Mouse (Mus musculus) layer of hippocampus, postnatal 25 days (tissue): ENCODE results near the gene Pdcd11. TPM values are rescaled to one million over a fixed set of nuclear protein-coding genes. Genes with fewer than 3 reads are reported as not detected.
"Not testable (repeated sequence)": the region's sequence is repeated elsewhere in the genome, so short reads cannot be mapped to it uniquely, and the experiment has no call there.

ENCODE experiments used
- DNase-seq, 2 experiments: peaks; one replicate each; pipeline ENCODE4 v3.0.0; 2022; ENCODE audit warnings: mixed read lengths in 2 of 2, low spot score in 1 of 2; ENCODE audit errors: extremely low spot score in 1 of 2
- total RNA-seq, 2 experiments: library from RNA; stranded (reverse); gene quantifications; 2 replicates each; pipeline ENCODE4 v1.2.3; 2021

Pdcd11 gene
- total RNA-seq, 2 experiments from 2014 or later, result 15.7 to 19.2 TPM

- no peak for DNase-seq
Measured at GRCm38 (mm10) chr19:47122802-47123201, 32.2 kb downstream of the Pdcd11 start.

GRCm38 (mm10) chr19:47128164-47128563 is 37.6 kb downstream of the Pdcd11 start:
- DNase-seq, result no peak

GRCm38 (mm10) chr19:47128835-47129234 is 38.3 kb downstream of the Pdcd11 start:
- DNase-seq, result no peak

- DNase-seq, result no peak
Measured at GRCm38 (mm10) chr19:47130551-47131125, 40.1 kb downstream of the Pdcd11 start.

DNA sequence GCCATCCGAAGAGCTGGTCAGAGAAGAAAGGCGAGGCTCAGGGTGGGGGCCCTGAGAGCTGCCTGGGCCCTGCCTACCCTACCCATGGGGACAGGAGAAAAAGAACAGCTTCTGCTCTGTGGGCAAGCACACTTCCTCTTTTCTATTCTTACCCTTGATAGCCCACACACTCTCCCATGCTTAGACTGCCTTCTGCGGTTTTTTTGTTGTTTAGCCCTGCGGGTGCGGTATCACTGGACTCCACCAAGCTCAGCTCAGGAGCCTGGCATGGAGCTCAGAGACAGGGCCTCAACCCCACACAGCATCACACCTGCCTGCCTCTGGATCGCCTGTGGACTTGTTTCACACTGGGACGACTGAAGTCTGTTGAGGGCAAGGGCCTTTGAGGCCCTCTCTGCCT is 42.6 kb downstream of the Pdcd11 start:
- no peak for DNase-seq

DNA sequence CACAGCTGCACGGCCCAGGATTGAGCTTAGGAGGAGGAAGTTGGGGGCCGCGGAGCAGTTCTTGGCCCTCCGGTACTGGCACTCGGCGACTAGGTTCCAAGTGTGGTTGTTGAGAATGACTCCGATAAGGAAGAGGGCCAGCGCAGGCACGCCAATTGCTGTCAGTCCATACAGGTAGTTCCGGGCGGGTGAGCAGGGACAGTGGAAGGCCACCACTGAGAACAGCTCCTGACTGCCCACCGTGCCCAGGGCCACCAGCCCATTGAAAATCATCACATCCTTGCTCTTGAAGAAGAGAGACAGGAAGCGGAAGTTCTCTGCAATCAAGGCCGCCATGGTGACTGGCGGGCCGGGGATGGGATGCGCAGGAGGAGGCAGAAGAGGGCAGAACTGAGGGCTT is 45.0 kb downstream of the Pdcd11 start:
- no peak for DNase-seq

GRCm38 (mm10) chr19:47136170-47136569 is 45.6 kb downstream of the Pdcd11 start:
- DNase-seq, result no peak

DNA sequence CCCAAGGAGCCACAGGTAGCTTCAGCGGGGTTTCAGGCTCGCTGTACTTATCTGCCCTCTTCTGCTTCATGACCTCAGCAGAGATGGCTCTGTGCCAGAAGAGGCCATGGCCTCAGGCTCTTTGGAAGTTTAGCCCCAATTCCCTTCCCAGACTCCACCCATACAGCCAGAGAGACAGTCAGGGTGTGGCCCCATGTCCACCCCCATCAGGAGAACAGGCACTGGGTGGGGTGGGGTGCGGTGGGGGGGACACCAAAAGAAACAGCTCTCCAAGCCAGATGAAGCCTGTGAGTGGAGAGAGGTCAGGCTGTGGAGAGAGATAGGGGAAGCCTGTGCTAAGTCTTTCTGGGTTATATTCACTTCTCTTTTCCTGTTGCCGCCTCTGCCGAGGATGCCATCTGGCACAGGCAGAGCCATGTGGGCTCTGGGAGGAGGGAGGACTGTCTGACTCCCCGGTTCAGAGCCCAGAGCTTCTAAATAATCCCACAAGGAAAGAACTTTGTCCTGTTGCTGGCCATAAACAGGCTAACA is 46.5 kb downstream of the Pdcd11 start:
- DNase-seq, result peak; percentile 34 to 41

DNA sequence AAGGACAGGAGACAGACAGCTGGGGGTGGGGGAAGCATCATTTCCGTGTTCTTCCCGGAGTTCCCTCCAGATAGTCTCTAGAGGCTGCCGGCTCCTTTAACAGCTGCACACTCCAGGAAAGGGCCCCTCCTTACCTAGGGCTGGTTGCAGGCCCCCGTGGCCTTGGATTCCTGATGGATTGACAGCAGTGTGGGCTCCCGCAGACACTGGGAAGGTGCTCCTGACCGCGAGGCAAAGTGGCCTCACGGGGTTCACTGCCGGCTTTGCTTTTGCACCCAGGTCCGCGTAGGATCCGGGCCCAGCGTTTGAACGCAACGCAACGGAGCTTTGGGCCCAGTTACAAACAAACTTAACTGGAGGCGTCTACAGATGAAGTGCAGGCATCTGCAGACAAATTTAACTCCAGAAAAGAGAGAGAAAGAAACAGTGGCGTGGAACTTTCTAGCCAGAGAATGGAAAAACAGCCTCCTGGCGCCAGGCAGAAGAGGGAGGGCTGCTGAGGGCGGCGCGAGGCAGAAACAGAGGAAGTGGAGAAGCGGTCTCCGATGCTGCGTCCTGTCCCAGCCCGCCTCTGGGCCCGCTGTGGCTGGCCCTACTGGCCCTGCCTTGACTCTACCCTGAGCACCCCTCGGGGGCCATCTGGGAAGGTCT is 47.3 kb downstream of the Pdcd11 start, which contains the start of gene Calhm2:
Gene Calhm2 (minus strand): TSS at position 524 of the 651 bp plus-strand sequence.
- peak; percentile 27 to 49 for DNase-seq

DNA sequence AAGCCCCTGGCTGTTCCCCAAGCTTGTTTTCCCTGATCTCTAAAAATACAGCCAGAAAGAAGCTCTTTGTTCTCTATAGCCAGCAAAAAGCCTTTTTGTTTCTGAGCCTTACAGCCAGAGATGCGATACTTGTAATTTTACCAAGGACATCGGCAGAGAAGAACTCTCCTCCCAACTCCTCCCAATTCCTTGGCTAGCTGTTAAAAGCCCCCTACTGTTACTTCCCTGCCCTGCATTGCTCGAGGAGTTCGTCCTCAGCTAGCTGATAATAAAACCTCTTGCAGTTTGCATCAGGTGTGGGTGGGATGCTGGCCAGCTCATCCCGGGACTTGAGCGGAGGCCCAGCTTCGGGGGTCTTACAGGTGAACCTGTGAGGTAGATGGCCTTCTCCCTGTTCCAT is 49.0 kb downstream of the Pdcd11 start:
- DNase-seq, result not testable (repeated sequence)

GRCm38 (mm10) chr19:47142438-47142837 is 51.9 kb downstream of the Pdcd11 start:
- DNase-seq, result no peak

DNA sequence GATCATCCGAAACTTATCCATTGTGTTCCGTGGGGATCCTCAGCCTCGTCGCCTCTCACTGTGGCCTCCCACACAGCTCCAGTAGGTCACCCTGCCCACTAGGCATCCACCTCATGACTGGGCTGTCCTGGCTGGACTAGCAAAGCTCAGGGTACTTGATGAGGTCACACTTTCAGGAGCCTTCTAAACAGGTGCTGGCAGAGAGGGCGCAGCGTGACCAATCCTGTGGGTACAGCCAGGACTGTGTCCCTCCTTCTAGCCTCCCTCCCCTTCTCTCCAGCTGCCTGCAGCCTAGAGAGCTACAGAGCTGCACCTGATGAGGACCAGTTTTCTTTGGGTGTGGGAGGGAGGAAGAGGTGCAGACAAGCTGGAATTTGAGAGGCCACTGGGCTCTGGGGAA is 53.6 kb downstream of the Pdcd11 start, which contains the start of gene Calhm1:
Gene Calhm1 (minus strand): TSS at position 101 of the 400 bp plus-strand sequence.
- DNase-seq, result no peak

GRCm38 (mm10) chr19:47148267-47148847 is 57.8 kb downstream of the Pdcd11 start:
- DNase-seq, result no peak

GRCm38 (mm10) chr19:47149854-47150253 is 59.3 kb downstream of the Pdcd11 start:
- DNase-seq, result no peak

- DNase-seq, result no peak
Measured at GRCm38 (mm10) chr19:47151332-47152061, 60.9 kb downstream of the Pdcd11 start.

- no peak for DNase-seq
Measured at GRCm38 (mm10) chr19:47152062-47152369, 61.4 kb downstream of the Pdcd11 start.

DNA sequence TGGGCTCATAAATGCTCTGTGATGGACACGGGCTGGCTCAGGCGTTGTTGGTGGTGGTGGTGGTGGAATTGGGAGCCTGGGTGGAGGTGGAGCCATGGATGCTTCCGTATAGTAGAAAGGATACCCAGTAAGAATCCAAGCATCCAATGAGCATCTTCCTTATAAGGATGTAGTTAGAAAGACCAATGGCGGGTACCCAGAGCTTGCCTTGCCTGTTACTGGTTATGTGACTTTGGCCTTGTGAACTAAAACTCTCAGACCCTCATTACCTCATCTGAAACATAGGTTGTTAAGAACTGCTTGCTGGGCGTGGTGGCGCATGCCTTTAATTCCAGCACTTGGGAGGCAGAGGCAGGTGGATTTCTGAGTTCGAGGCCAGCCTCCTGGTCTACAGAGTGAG is 63.2 kb downstream of the Pdcd11 start:
- no peak for DNase-seq

- no peak for DNase-seq
Measured at GRCm38 (mm10) chr19:47157664-47158063, 67.1 kb downstream of the Pdcd11 start, which contains the start of gene Calhm3. Gene Calhm3 (minus strand): TSS chr19:47157764.

DNA sequence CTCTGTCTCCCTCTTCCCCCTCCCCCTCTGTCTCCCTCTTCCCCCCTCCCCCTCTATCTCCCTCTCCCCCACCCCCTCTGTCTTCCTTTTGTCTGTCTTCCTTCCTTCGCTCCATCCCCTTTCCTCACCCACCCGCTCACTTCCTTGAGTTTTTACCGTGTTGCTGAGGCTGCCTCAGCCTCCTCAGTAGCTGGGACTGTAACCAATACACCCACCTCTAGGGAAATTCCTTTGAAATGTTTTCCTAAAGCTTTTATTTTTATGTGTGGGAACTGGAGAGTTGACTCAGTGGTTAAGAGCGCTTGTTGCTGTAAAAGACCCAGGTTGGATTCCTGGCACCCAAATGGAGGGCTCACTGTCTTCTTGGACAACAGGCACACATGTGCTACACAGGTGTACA is 71.1 kb downstream of the Pdcd11 start:
- no peak for DNase-seq

GRCm38 (mm10) chr19:47163176-47163744 is 72.7 kb downstream of the Pdcd11 start:
- DNase-seq, result no peak

- no peak for DNase-seq
Measured at GRCm38 (mm10) chr19:47166758-47167157, 76.2 kb downstream of the Pdcd11 start.
